18 mouse cellular contexts compared by ENCODE assay signal in genomic region chrX:96115501-96115900, GRCm38 (mm10).
"Had no signal": no experiment of that assay in that cellular context is flagged by ENCODE, and none has a peak within 500 bp of the region (broad histone marks: within the 10 kb centered on the region; RNA-seq: fewer than 3 reads in every experiment).

No protein-coding gene starts in this region.

- DNase-seq: kidney, adult 2 months; kidney, postnatal 25 days; layer of hippocampus, adult 9-11 months; liver, embryonic 13.5 days; lung, adult 2 months; lung, postnatal 14 days; lung, postnatal 4 days; right cerebral cortex, adult 18-20 months; right cerebral cortex, postnatal 25 days; spleen, adult 18-20 months; thymus, adult 18-20 months; thymus, postnatal 36 days had no signal

- ATAC-seq: midbrain, embryonic 15.5 days had no signal

- H3K4me2 ChIP-seq: liver, embryonic 13.5 days; midbrain, embryonic 12.5 days; midbrain, embryonic 15.5 days had no signal

- H3K27me3 ChIP-seq: liver, embryonic 13.5 days; midbrain, embryonic 12.5 days; midbrain, embryonic 15.5 days had no signal

- H3K4me3 ChIP-seq: layer of hippocampus, adult 2 months; left cerebral cortex, adult 2 months; liver, embryonic 13.5 days; midbrain, embryonic 12.5 days; midbrain, embryonic 15.5 days; myocyte had no signal

- H3K27ac ChIP-seq: kidney, postnatal 0 days; layer of hippocampus, adult 2 months; left cerebral cortex, adult 2 months; liver, embryonic 13.5 days; midbrain, embryonic 12.5 days; midbrain, embryonic 15.5 days had no signal

- H3K36me3 ChIP-seq: midbrain, embryonic 12.5 days; midbrain, embryonic 15.5 days had no signal

- H3K4me1 ChIP-seq: liver, embryonic 13.5 days; midbrain, embryonic 12.5 days; midbrain, embryonic 15.5 days had no signal

- H3K9ac ChIP-seq: liver, embryonic 13.5 days; midbrain, embryonic 12.5 days; midbrain, embryonic 15.5 days had no signal

- H3K9me3 ChIP-seq: liver, embryonic 13.5 days; midbrain, embryonic 12.5 days; midbrain, embryonic 15.5 days had no signal
